Mouse (Mus musculus) A20 (cell line): Measurements from ENCODE around the gene Ccr3.
"Not testable (repeated sequence)": the region's sequence is repeated elsewhere in the genome, so short reads cannot be mapped to it uniquely, and the experiment has no call there.

Source experiments
- DNase-seq: peaks from one replicate; pipeline ENCODE4 v3.0.0-alpha.2; 2011; ENCODE audit warnings: low read depth, low spot score

The Ccr3 gene

GRCm38 (mm10) chr9:124021672-124022071, at the start of gene Ccr3:
Gene Ccr3, plus strand, starts transcription at chr9:124021972.
- DNase-seq, result no peak

GRCm38 (mm10) chr9:123975630-123976029, 46.1 kb upstream of the Ccr3 start:
- no peak for DNase-seq

GRCm38 (mm10) chr9:123976876-123977663, 44.7 kb upstream of the Ccr3 start:
- no peak for DNase-seq

GRCm38 (mm10) chr9:123978308-123978707, 43.5 kb upstream of the Ccr3 start, which contains the start of gene Ccr1l1:
Gene Ccr1l1, minus strand, starts transcription at chr9:123978408.
- DNase-seq, result no peak

- not testable (repeated sequence) for DNase-seq
These were observed 40.8 kb upstream of the Ccr3 start for GRCm38 (mm10) chr9:123980858-123981475.

GRCm38 (mm10) chr9:123981909-123982308, 39.9 kb upstream of the Ccr3 start:
- no peak for DNase-seq

- DNase-seq, result no peak
These were observed 39.1 kb upstream of the Ccr3 start for GRCm38 (mm10) chr9:123982720-123983119.

- DNase-seq, result peak; percentile 16
These were observed 36.8 kb upstream of the Ccr3 start for GRCm38 (mm10) chr9:123984943-123985342.

- peak; percentile 67 for DNase-seq
These were observed 35.6 kb upstream of the Ccr3 start for GRCm38 (mm10) chr9:123986217-123986616.

GRCm38 (mm10) chr9:123989671-123990070, 32.1 kb upstream of the Ccr3 start:
- DNase-seq, result no peak

GRCm38 (mm10) chr9:123991312-123991906, 30.4 kb upstream of the Ccr3 start:
- peak; percentile 18 for DNase-seq

GRCm38 (mm10) chr9:123997719-123998118, 24.1 kb upstream of the Ccr3 start:
- no peak for DNase-seq

GRCm38 (mm10) chr9:123999784-124000183, 22.0 kb upstream of the Ccr3 start:
- no peak for DNase-seq

GRCm38 (mm10) chr9:124012691-124013090, 9.1 kb upstream of the Ccr3 start:
- no peak for DNase-seq

- DNase-seq, result no peak
These were observed 8.5 kb upstream of the Ccr3 start for GRCm38 (mm10) chr9:124013270-124013669.

- no peak for DNase-seq
These were observed 6.7 kb upstream of the Ccr3 start for GRCm38 (mm10) chr9:124014985-124015652.

- DNase-seq, result no peak
These were observed 5.7 kb upstream of the Ccr3 start for GRCm38 (mm10) chr9:124016048-124016447.

- no peak for DNase-seq
These were observed 1.9 kb upstream of the Ccr3 start for GRCm38 (mm10) chr9:124019887-124020286.

GRCm38 (mm10) chr9:124033345-124033744, 11.6 kb downstream of the Ccr3 start:
- DNase-seq, result peak; percentile 72

- DNase-seq, result peak; percentile 81
These were observed 15.9 kb downstream of the Ccr3 start for GRCm38 (mm10) chr9:124037707-124038106.

GRCm38 (mm10) chr9:124038158-124038582, 16.4 kb downstream of the Ccr3 start:
- no peak for DNase-seq

GRCm38 (mm10) chr9:124038949-124039348, 17.2 kb downstream of the Ccr3 start:
- DNase-seq, result no peak
